Mouse (Mus musculus) embryo, embryonic 11 days (tissue): Measurements from ENCODE around the gene Pla2r1.

ENCODE experiments used
- DNase-seq: peaks from one replicate; pipeline ENCODE4 v3.0.0-alpha.2; 2015

The Pla2r1 gene

DNA sequence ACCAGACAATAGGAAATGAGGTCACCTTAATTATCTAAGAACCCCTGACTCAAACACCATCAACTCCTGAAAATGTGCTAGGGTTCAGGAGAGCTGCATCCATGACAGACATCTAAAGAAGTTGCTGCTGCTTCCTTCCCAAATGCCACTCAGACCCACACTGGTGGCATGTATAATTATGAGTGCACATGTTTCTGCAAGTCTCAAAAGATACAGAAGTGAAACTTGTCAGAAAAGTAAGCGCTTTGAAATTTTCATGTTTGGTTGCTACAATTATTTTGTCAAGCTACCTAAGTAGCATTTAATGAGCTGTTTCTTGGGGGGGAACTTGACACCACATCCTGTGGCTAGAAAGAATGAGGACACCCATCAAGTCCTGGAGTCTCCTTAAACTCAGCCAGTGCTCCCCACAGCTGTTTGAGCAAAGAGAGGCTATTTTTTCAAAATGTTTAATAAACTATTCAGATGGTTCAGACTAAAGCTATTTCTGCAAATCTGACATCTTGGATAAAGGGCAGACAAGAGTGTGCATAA lies 52.5 kb downstream of the Pla2r1 start:
- no peak for DNase-seq

DNA sequence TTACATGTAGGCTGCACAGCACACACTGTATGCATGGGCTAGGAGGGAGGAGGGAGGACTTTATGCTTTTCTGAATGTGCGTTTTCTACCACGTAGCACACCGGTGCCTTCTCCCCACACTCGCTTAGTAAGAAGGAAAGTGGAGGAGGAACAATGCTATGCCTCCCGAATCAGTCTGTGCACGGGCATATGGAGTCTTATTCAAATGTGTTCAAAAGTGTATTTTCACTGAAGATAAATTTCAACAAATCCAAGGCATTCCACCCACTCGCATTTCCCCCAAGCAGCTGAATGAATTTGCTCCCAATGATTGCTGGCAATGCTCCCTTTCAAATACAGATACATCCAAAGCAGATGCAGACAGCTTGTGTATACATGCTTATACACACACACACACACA lies 73.2 kb downstream of the Pla2r1 start:
- no peak for DNase-seq

DNA sequence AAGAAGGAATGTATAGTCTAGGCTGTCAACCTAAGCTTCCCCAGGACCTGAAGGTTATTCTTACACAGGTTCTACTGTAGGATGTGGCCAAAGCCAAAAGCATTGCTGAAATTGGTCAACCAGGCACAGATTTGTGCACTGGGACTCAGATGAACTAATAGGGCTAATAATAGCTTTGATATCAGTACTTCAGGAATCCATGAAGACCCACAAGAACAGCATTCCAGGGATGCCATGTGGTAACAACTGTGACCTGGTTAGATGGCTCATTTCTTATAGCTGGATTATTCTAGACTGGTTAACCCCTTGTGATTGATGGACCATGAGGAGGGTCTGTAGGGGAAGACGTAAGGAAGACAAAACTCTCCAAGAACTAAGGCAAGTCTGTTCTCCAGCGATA lies 74.3 kb downstream of the Pla2r1 start:
- no peak for DNase-seq

DNA sequence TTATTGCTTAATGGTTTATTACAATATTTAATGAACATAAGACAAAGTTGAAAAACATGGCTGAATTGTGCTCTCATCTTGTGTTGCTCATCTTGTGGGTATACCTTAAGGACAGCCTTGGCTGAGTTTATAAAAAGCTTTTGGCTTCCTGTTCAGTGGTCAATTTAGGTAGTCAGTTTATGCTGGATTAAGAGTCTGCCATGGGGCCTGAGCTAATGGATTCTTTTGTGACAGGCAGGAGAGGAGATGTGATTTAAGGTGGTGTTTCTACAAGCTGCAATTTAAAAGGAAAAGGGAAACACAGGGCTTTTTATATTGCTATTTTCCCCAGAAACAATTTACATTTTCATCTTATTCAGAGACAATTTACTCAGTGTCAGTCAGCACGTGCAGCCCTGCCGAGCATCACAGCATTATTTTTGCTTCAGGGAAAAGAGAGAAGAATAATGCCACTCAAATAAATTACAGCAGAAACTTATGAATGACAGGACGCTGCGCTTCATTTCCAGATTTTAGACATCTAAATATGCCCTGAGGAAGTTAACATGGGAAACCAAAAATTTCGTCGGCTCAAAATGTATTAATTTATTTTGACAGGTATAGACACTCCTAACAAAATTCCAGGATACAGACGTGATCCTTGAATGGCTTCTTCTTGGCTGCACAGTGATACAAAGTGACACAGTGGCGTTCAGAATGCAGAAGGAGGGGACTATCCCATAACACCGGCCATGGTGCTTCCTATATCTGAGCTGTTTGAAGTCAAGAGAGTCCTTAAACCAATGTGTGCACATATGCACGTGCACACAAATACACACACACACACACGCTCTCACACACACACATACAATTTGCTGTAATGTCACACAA lies 84.0 kb downstream of the Pla2r1 start:
- DNase-seq: no peak

DNA sequence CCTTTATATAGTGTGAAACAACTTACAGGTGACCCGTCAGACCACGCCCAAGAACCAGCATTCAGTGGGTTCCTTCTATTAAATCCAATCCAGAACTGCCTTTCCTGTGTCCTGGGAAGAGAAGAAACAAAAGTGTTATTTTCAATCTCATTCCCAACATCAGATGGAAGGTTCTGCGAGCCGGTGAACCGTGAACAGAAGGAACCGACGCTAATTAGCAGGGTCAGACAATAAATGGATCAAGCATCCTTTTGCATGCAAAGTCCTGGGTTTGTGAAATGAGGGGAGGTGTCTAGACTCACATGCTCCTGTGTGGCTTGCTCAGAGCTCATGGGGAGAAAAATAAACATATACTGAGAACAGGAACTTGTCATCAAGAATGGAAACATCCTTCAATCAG lies 100.7 kb downstream of the Pla2r1 start:
- DNase-seq: no peak

DNA sequence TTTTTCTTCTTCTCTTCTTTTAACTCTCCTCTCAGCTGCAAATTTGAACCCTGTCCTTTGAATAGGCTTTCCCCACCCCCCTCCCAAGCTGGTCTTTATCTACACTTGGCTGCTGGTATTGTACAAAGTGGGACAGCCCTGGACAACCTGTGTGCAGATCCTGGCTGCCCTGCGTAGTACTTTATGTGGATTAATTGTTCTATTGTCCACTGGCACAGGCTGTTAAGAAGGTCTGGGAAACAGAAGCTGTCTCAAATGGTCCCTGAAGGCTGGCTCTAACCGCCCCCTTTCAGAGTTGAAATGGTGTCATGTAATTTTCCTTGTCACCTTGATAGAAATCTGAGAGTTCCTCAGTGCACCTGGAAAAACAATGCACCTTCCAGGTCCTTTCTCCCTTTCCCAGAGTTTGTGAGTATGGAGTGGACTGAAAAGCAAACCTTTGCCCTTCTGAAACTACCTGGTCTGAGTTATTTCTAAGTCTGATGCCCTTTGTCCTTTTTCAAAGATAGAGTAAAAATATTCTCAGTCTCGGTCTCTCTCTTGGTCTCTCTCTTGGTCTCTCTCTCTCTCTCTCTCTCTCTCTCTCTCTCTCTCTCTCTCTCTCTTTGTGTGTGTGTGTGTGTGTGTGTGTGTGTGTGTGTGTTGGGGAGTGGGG lies 101.9 kb downstream of the Pla2r1 start:
- DNase-seq: no peak

DNA sequence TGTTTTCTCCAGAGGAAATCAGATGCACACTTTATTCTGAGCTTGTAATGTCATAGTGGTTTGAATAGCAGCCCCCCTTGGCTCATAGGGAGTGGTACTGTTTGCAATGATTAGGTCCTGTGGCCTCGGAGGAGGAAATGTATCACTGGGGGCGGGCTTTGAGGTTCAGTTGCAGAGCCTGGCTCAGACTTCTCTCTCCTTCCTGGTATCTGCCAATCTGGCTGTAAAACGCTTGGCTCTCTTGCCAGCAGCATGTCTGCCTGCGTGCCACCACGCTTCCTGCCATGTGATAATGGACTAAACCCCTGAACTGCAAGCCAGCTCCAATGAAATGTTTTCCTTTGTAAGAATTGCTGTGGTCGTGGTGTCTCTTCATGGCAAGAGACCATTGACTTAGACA lies 103.4 kb downstream of the Pla2r1 start:
- no peak for DNase-seq

DNA sequence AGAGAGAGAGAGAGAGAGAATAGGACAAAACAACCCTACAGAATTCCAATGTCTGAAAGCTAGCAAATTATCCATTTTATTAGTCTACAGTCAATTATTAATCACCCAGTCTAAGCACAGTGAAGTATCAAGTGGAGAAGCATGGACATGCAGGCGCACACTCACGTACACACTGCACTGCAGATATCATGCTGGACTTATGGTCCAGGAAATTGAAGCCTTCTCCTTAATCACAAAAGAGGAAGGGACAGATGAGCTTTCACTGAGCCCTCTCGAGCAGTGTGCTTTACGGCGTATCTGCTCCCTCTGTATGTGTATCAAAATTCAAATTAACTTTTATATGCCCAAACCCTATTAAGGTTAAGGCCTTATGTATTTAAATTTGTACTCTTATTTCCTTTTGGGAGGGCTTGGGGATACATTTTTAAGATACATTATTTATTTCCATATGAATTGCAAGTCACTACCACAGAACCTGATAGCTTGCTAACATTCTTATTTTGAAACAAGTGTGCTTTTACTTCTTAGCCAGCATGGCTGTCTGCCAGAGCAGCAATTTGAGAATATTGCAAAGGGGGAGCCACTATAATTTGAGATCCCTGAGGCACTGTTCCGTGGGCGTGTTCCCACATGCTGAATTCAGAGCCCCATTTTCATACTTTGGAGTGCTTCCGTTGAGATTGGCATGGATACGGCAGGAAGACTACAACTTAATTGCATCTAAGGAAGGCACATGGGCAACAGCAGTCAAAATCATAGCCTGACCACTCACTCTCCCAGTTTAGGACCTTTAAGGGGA lies 108.2 kb downstream of the Pla2r1 start:
- no peak for DNase-seq

DNA sequence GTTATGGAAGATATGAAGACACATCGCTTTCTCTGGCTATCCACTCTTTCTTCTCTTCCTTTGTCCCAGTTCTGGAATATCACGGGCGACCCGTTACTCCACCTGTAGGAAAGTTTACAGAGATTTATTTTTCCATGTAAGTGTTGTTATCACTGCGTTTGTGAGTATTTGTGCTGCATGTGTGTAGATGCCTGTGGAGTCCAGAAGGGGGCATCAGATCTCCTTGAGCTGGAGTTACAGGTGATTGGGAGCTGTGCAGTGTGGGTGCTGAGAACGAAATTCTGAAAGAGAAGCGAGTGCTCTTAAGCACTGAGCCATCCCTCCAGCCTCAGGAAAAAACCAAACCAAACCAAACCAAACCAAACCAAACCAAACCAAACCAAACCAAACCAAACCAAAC lies 109.8 kb downstream of the Pla2r1 start:
- DNase-seq: no peak

DNA sequence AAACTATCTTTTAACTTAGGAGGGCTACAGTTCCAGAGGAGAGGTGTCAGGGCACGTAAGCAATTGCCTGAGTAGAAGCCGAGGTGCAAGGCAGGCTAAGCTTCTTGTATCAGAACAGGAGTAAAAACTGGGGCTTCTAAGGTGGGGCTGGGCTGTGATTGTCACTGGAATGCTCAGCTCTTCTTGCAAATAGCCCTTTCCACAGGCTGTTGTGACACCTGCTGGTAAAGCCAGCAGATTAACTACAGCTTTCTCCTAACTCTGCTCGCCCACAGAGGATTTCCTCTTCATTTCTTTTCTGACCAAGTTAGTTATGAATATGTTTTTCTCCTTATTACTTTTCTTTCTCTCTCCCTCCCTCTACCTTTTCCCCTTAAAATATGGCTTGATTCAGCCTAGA lies 111.2 kb downstream of the Pla2r1 start:
- peak; percentile 22 for DNase-seq

DNA sequence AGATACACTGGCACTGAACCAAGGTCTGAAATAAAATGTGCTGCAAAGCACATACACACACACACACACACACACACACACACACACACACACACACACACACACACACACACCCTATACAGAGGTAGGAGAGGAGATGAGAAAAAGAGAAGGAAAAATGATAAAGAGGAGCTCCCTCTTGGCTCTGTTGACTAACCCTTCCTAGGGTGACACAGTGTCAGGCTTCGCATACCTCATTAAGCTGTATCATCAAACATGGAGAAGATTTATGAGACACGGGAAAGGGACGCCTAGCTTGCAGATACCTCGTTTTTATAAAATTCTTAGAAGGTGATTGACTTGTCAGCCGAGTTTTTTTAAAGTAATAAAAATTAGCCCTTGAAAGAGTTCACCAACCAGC lies 116.3 kb downstream of the Pla2r1 start:
- DNase-seq: no peak

DNA sequence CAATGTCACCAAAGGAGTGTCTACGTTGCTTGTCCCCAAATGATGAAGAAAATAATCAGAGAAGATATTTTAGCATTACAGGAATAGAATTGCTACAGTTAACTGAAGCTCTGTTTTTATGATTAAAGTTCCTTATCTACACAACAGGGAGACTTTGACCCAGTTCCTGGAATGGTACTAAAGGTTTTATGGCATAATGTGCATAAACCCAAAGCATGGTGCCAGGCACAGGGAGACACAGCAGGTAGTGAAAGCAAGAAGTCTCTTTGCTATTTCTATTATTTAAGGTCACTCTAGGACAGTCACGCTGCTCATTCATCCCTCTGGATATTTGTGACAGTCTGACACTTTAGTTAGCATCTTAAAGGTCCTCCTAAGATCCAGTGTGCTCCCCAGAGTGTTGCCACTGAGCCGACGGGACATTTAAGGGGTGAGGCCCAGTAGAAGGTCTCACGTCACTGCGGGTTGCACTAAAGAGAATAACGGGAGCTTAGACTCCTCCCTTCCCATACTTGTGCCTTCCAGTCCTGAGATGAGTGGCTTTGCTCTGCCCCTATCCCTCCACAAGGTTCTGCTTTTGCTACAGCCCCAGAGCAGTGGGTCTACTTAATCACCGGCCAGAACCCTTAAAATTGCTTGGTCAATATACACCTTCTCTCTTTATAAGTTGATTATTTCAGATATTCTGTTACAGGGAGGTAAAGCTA lies 122.6 kb downstream of the Pla2r1 start:
- DNase-seq: no peak

DNA sequence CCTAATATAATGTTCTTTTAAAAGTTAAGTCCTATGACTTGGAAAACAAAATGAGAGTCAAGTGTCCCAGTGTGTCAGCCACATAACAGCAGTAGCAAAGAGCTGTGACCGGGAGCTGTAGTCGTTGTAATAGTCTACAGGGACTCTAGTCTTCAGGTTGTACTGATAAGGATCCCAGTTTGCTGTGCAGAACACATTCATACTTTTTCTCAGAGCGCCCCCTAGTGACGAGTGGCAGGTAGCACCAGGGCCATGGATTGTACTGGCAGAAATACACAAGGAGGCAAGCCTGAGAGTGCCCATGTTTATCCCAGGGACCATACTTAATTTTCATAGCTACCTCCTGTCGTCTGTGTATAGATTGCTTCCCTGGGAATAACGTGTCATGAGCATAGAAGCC lies 135.0 kb downstream of the Pla2r1 start:
- DNase-seq: peak; percentile 81

DNA sequence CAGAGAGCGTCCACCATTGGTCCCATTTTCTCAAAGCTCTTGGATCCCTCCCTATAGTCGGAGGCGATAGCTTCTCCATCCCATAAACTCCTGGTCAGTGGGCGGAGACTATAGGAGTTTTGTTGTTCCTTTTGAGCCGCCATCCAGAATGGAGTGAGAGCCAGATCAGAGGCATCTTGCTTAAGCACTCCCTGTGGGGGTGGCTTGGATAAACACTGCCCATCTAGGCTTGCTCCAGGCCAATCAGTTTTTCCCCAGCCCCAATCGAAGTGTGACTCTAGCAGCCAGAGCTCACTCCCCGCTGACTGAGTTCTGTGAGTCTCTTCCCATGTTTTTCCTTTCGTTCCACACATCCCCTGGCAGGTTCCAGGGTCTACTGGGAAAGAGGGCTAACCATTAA lies 138.8 kb downstream of the Pla2r1 start:
- peak; percentile 13 for DNase-seq

DNA sequence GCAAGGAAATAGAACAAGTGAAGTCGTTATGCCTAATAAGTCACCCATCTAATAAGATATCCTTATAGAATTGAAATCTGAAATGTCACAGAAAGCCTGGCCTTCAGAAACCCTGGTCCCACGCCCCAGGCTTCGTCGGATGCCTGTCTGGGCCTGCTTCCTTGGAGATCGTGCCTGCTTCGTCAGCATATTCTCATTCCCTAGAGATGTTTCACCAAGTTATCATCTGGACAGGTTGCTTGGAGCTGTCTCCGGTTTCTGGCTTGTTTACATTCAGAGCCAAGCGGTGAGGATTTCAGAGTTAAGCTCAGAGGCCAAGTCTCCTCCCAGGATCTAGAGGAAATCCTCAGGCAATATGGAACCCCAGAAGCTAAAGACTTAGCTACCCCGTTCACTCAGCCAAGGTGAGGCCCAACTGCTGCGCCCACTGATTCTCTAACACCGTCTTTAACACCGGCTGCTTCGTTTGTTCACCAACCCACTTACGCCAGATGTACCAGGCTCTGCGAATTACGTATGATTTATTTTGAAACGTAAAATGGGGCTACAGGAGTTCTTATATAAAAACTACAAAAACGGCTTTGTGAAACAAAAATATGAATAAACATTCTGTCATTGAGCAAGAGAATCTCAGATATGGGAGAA lies 140.0 kb downstream of the Pla2r1 start:
- DNase-seq: no peak

DNA sequence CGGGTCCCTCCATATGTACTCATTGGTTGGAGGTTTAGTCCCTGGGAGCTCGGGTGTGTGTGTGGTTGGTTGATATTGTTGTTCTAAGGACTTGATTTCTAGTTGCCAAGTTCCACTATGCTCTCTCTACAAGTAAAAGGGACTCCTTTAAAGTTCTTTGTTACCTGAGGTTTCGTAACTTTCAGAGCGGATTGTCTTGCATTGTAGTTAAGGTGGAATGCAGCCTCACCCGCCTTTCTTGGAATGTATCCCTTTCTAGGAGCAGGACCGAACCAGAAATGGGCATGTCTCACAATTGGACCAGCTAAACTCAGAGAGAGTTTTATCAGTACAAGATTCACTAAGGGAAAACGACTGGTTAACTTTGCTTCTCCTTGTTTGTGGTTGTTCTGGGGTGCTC lies 141.9 kb downstream of the Pla2r1 start:
- no peak for DNase-seq

DNA sequence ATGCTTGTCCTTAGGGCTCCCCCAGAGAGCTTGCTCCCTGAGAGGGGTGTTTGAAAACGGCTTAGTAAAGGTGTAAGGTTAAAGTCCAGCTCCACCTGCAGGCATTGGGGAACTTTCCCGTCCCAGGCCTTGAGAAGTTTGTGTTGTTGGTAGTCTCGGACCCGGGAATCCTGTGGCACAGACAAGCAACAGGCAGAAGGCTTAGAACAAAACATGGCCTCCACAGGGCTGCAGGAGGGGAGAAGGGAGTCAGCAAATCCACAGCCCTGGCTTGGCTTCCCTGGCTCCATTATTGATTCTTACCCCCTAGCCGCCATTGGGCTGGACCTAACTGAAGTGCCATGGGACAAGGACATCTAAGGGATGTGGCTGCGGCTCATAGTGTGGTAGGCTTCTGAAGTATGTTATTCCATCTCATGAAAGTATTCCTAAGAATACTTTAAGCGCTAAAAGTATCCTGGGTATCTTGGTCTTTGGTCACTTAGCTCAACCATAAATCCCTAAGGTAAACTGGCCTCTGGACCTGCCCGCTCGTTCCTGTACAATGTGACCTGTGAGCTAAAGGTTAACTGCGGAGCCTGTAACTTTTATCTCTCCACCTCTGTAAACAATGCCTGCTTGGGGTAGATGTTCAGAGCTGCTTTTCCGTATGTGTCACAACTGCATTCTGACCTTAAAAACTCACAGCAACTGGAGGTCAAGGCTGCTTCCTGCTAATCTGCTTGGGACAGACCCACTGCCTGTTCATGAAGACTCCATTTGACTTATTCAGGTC lies 142.9 kb downstream of the Pla2r1 start:
- DNase-seq: no peak

DNA sequence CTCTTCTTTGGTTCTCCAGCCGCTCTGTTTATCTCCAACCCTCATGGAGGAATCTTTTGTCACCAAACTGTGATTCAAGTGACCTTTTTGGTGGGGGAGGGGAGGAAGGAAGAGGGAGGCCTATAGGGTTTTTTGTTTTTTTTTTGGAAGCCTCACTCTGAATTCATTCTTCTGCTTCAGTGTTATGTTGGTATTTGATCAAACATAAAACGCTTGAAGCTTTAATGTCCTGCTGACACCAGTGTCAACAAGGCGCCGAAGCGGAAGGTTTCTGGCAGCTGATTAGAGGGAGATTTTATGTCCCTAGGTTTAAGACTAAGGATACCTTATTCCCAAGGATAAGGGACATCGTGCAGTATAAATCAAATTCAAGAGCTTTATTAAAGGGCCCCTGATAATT lies 143.9 kb downstream of the Pla2r1 start:
- no peak for DNase-seq

DNA sequence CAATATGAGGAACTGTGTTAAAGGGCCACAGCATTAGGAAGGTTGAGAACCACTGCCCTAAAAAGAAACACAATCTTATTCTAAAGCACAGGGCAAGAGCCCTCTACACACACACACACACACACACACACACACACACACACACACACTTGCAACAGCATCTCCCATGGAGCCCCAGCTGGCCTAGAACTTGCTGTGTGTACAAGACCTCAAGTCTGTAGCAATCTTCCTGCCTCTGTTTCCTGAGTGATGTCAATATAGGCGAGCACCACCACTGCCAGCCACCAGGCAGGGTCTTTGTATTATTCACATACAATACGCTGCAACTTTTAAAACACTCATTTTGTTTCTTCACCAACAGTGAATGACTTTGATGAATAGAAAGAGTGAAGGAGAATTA lies 145.7 kb downstream of the Pla2r1 start:
- no peak for DNase-seq

DNA sequence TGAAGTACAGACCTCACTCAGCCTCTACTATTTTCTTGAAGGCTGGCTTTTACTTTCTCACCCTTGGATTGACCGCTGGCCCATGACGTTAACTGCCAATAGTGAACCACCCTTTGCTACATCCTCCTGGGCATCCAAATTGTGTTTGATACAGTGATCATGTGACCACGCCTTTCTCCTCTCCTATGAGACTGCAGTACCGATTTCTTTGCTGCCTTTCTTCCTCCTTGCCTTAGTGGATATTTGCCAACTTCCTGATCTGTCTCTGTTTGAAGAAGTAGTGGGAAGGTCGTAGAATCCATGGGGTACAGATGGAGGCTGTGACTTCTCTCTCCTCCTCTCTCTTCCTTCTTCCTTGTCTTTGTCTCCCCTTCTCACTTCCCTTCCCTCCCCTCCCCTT lies 147.7 kb downstream of the Pla2r1 start:
- no peak for DNase-seq

DNA sequence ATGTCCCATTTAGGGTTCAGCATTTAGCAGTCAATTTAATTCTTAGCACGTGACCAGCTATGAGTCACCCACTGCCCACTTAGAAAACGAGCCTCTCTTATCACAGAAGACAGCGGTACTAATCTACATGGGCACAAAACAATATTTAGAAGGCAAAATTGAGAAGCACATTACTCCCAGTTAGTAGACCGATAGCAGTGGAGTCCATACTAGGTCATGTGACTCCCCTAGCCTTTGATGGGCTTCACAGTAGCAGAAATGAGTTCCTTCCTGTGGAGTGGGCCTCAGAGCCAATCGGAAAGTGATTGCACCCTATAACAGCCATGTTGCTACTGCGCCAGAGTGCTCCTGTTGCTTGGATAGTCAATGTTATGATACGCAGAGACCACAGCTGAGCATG lies 148.3 kb downstream of the Pla2r1 start:
- no peak for DNase-seq

DNA sequence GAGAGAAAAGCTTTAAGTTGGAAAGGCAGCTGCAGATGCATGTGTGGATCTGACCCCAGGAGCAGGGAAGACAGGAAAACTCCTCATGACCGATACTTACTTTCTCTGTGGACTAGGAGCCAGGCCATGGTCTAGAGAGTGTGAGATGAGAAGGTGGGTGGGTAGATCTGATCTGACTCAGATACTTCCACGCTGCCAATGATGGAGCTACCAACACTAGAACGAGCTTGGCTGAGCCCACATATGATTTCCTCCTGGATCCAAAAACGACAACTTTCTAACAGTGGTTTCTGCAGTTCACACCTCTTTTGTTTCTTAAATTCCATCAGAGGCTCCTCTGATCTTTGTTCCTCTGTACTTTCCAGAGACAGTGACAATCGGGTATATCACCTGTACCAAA lies 151.4 kb downstream of the Pla2r1 start:
- DNase-seq: no peak
